Mouse (Mus musculus) layer of hippocampus, postnatal 10 days (tissue): ENCODE measurements around the gene Plin3. TPM values are rescaled to one million over a fixed set of nuclear protein-coding genes. Genes with fewer than 3 reads are reported as not detected.

Experiments
- DNase-seq, 2 experiments: peaks; one replicate each; pipeline ENCODE4 v3.0.0; 2021; ENCODE audit warnings: low spot score in 2 of 2
- microRNA-seq, 2 experiments: library from miRNA; unstranded; fragments of <30 nt; microRNA quantifications; one replicate each; pipeline ENCODE4 v1.2.0; 2021
- total RNA-seq, 2 experiments: library from RNA; stranded (reverse); gene quantifications; 2 replicates each; pipeline ENCODE4 v1.2.3; 2021

The Plin3 gene
- total RNA-seq, 2 experiments from 2014 or later, result 5.7 to 7.3 TPM

DNA sequence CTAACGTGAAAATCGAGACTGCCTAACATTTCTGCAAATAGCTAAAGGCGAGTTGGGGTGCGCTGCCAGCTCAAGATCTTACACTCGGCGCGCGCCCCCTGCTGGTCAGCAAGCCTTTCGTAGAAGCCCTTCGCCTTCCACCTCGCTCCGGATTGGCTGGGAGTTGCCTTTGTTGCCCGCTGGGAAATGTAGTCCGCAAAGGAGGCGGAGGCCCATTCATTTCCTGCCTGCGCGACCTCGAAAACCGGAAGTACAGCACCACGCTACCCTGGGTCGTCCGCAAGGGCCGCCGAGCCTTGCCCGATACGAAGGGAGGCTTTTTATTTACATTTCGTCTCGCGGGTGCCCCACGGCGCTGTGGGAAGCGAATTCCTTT lies 36.8 kb downstream of the Plin3 start:
- peak; percentile 99 for DNase-seq

DNA sequence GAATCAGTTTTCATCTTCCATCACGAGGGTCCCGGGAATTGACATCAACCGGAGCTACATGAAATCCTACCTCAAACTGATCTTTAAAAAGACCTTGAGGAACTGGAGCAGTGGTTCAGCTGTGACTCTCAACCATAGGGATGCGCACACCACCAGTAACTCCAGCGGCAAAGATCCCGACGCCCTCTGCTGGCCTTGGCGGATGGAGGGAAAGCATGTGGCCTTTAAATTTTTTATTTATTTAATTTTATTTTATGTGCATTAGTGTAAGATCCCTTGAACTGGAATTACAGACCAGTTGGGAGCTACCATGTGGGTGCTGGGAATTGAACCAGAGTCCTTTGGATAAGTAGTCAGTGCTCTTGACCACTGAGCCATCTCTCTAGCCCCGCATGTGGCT lies 37.2 kb downstream of the Plin3 start:
- peak; percentile 64 to 65 for DNase-seq

DNA sequence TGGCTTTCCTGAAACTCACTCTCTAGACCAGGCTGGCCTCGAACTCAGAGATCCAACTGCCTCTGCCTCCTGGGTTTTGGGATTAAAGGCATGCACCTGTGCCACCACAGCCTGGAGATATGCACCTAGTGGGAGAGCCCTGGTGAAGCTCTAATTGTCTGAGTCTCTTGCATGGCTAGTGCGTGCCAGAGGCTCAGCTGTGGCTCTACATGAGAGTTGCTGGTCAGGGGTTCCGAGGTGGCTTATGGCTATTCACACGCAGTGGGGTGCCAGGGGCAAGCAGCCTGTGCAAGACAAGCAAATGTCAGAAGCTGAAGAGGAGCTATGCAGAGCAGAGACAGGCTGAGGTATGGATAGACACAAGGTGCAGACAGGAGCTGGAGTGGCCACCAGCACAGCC lies 38.0 kb downstream of the Plin3 start:
- DNase-seq, result no peak

GRCm38 (mm10) chr17:56251136-56251829 lies 41.4 kb downstream of the Plin3 start:
- peak; percentile 75 to 77 for DNase-seq

- DNase-seq, result no peak
These were observed 47.1 kb downstream of the Plin3 start for GRCm38 (mm10) chr17:56245608-56246007.

- peak; percentile 83 to 86 for DNase-seq
These were observed 50.9 kb downstream of the Plin3 start for GRCm38 (mm10) chr17:56241541-56242401.

DNA sequence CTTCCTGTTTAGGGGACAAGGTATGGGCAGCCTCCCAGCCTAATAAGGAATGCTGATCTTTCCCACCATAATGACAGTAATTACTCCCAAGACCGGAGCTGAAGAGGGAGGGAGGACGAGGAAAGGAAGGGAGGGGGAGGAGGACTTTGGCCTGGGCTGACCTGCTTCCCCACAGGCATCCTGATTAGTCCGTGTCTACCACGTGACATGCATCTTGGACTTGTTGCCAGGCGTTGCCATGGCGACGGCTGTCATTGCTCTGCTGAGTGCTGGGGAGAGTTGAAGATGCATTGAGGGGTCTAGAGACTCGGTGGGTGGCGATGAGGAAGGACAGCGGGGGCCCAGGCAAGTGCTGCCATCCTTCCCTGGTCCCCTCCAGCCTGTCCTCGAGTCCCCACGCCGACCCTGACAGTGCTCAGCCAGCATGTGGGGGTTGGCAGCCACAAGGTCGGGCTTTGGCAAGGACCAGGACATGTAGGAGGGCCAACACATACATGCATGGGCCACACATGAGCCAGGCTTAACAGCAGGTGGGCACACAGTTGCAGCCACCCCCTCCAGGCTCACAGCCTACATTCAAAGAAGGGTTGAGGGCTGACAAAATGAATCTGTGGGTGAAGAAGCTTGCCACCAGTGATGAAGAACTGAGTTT lies 58.7 kb downstream of the Plin3 start:
- peak; percentile 89 to 91 for DNase-seq

DNA sequence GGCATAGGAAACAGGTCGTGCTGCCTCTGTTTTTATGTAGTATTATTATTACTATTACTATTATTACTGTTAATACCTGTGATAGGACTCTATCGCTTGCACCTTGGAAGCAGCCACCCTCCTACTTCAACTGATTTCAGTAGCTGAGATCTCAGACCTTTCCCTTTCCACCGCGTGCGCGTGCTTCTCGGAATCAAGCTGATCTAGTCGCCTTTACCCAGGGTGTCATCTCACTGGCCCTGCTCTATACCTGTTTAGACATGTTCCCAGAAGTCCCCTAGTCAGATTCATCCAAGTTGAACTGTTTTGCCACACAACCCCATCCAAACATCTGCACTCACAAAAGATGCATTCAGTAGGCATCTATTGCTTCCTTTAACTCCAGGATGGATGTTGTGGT lies 59.3 kb downstream of the Plin3 start:
- no peak for DNase-seq

GRCm38 (mm10) chr17:56229943-56230342 lies 62.7 kb downstream of the Plin3 start:
- DNase-seq, result peak; percentile 57 to 64

Small RNA genes lying within 50 kb of the gene (microRNA-seq; reads per million reads assigned to microRNA genes)
- gene Mir7b, result 2,092 to 2,386 reads per million in 2 experiments

Other genes with a start within 250 kb of the Plin3 start
- 10 to 100 TPM; 68.5 to 70.6 TPM for gene Ubxn6, start 217.8 kb downstream of the Plin3 start, total RNA-seq
- gene Hdgfl2, start 213.2 kb downstream of the Plin3 start, total RNA-seq, result 100 to 1,000 TPM in 1 of 2 experiments, 10 to 100 TPM in 1; 99.8 to 115 TPM
- under 1 TPM; 0.43 to 0.51 TPM for gene Plin4, start 183.1 kb downstream of the Plin3 start, total RNA-seq
- gene Plin5, start 175.3 kb downstream of the Plin3 start, total RNA-seq, result 1 to 10 TPM; 1.0 to 1.7 TPM
- not detected for gene Lrg1, start 170.9 kb downstream of the Plin3 start, total RNA-seq
- 100 to 1,000 TPM; 117 to 125 TPM for gene Sema6b, start 152.5 kb downstream of the Plin3 start, total RNA-seq
- 1 to 10 TPM; 7.0 to 7.2 TPM for gene Tnfaip8l1, start 130.4 kb downstream of the Plin3 start, total RNA-seq
- gene Mydgf, start 109.0 kb downstream of the Plin3 start, total RNA-seq, result 10 to 100 TPM; 48.3 to 53.7 TPM
- 10 to 100 TPM; 44.5 to 45.6 TPM for gene Dpp9, start 74.0 kb downstream of the Plin3 start, total RNA-seq
- 10 to 100 TPM; 45.3 to 46.5 TPM for gene Fem1a, start 36.1 kb downstream of the Plin3 start, total RNA-seq
- gene Ticam1, start 16.1 kb downstream of the Plin3 start, total RNA-seq, result 1 to 10 TPM; 5.2 to 5.9 TPM
- gene Arrdc5, start 7.4 kb upstream of the Plin3 start, total RNA-seq, result not detected
- gene Uhrf1, start 10.4 kb upstream of the Plin3 start, total RNA-seq, result 1 to 10 TPM; 5.9 to 6.3 TPM
- gene Kdm4b, start 33.2 kb upstream of the Plin3 start, total RNA-seq, result 10 to 100 TPM; 85.3 to 87.1 TPM
- 100 to 1,000 TPM; 817 to 911 TPM for gene Ptprs, start 183.6 kb upstream of the Plin3 start, total RNA-seq
- not detected for gene Znrf4, start 219.6 kb upstream of the Plin3 start, total RNA-seq